ENCODE assay signal across 10 mouse cellular contexts in genomic region chr11:61673686-61674085, GRCm38 (mm10). TPM values are rescaled to one million over a fixed set of nuclear protein-coding genes. Genes with fewer than 3 reads are reported as not detected.
A peak's percentile ranks its signal among the peaks of the same experiment; 100 is the strongest.
DNase-seq lines count a peak whose midpoint lies in the region; ATAC-seq and TF ChIP-seq lines count a peak whose summit lies in the region.
"Had no signal": no experiment of that assay in that cellular context is flagged by ENCODE, and none has a peak within 500 bp of the region (broad histone marks: within the 10 kb centered on the region; RNA-seq: fewer than 3 reads in every experiment).

No protein-coding gene starts in this region.

- 0 out of 2 replicates have a peak, but pooled peaks cover 5% of the 10 kb centered on the region for H3K4me1 ChIP-seq in midbrain, postnatal 0 days (ENCODE audit: insufficient read depth, low read length)
- H3K4me1 ChIP-seq in midbrain, embryonic 16.5 days (ENCODE audit: control insufficient read depth, insufficient read depth, low read length), result peaks cover 4% of the 10 kb centered on the region; the same call in 1 of the 2 replicates

- H3K9me3 ChIP-seq in midbrain, postnatal 0 days (ENCODE audit: low read length), result no peaks in the 10 kb centered on the region
- H3K9me3 ChIP-seq in midbrain, embryonic 16.5 days (replicated peaks; ENCODE audit: control insufficient read depth, low read length, poor library complexity, severe bottlenecking), result no peaks in the 10 kb centered on the region
- H3K9me3 ChIP-seq: neural tube, embryonic 12.5 days had no signal

- no peak for ATAC-seq in midbrain, postnatal 0 days (ENCODE audit: low FRiP score)
- ATAC-seq in midbrain, embryonic 16.5 days, result no peak
- ATAC-seq in inflammation-experienced regulatory T-cells, adult 6 months, result no peak

- no peak overlapping the region for H3K9ac ChIP-seq in midbrain, postnatal 0 days (replicated peaks; ENCODE audit: low read length, poor library complexity, severe bottlenecking)
- no peak overlapping the region for H3K9ac ChIP-seq in midbrain, embryonic 16.5 days (ENCODE audit: low read depth, low read length)
- H3K9ac ChIP-seq: neural tube, embryonic 12.5 days had no signal

- H3K36me3 ChIP-seq in midbrain, postnatal 0 days (ENCODE audit: insufficient read depth, low read length), result no peaks in the 10 kb centered on the region
- H3K36me3 ChIP-seq in midbrain, embryonic 16.5 days (ENCODE audit: control insufficient read depth, insufficient read depth, low read length), result no peaks in the 10 kb centered on the region
- H3K36me3 ChIP-seq: neural tube, embryonic 12.5 days had no signal

- H3K4me2 ChIP-seq in midbrain, postnatal 0 days (ENCODE audit: low read depth, low read length, poor library complexity, severe bottlenecking), result no peak overlapping the region
- no peak overlapping the region for H3K4me2 ChIP-seq in midbrain, embryonic 16.5 days (ENCODE audit: low read length)

- 34% methylated on average over 8 of the region's 8 CpGs for WGBS in midbrain, postnatal 0 days
- WGBS in midbrain, embryonic 16.5 days, result 37% methylated on average over 8 of the region's 8 CpGs

- no peak overlapping the region for H3K4me3 ChIP-seq in midbrain, postnatal 0 days (ENCODE audit: low read depth, low read length)
- H3K4me3 ChIP-seq in midbrain, embryonic 16.5 days (ENCODE audit: low read depth, low read length), result no peak overlapping the region
- H3K4me3 ChIP-seq: neural tube, embryonic 12.5 days had no signal

- no peaks in the 10 kb centered on the region for H3K27me3 ChIP-seq in midbrain, postnatal 0 days (ENCODE audit: insufficient read depth, low read length)
- no peaks in the 10 kb centered on the region for H3K27me3 ChIP-seq in midbrain, embryonic 16.5 days (ENCODE audit: control insufficient read depth, insufficient read depth, low read depth, low read length)

- H3K27ac ChIP-seq in midbrain, postnatal 0 days (ENCODE audit: low read depth, low read length), result no peak overlapping the region
- H3K27ac ChIP-seq in midbrain, embryonic 16.5 days (ENCODE audit: low read length), result no peak overlapping the region
- H3K27ac ChIP-seq: neural tube, embryonic 12.5 days had no signal

- DNase-seq in gastrocnemius, adult 18-20 months (ENCODE audit: low spot score), result peak; percentile 26
- no peak for DNase-seq in gastrocnemius, adult 8-10 months (ENCODE audit: low spot score in 2 of 2)
- DNase-seq in midbrain, postnatal 0 days (ENCODE audit: low spot score), result peak; percentile 32
- DNase-seq in cerebellum, adult 11-12 months, result peak; percentile 58
- peak; percentile 76 to 79 for DNase-seq in kidney, postnatal 25 days
- DNase-seq in natural killer cell, adult 2 months (ENCODE audit: low spot score in 2 of 2), result no peak

- peak; percentile 45 for TF ChIP-seq CTCF in midbrain, postnatal 0 days (IDR thresholded peaks at IDR 0.05)

RNA-seq across cellular contexts. Expression of gene Fam83g, which starts 10.2 kb away (rescaled TPM):
- total RNA-seq in gastrocnemius, adult 18-20 months (2021), result 1 to 10 TPM in 1 of 2 experiments, under 1 TPM in 1; 0.57 to 1.1 TPM
- total RNA-seq in gastrocnemius, adult 8-10 months (2022), result 1 to 10 TPM in 1 of 4 experiments, under 1 TPM in 3; 0.36 to 1.0 (median 0.77) TPM
- total RNA-seq in midbrain, postnatal 0 days (2014; rRNA removed), result 0.60 TPM in 1 of 2 replicates, not detected in the other
- 0.06 and 0.16 TPM in 2 replicates for polyA plus RNA-seq in midbrain, postnatal 0 days (2015; fragmentation: Nextera tagmentation; extraction: Ambion mirVana)
- polyA plus RNA-seq in midbrain, embryonic 16.5 days (2015; fragmentation: Nextera tagmentation; extraction: Ambion mirVana), result 0.11 and 0.26 TPM in 2 replicates
- under 1 TPM; 0.19 to 0.57 (median 0.19) TPM for polyA plus RNA-seq in inflammation-experienced regulatory T-cells, adult 6 months (2017; shearing (Covaris generic))
- total RNA-seq: layer of hippocampus, postnatal 25 days had no signal

RNA-seq across cellular contexts. Expression of gene Grap, which starts 20.6 kb away (rescaled TPM):
- 1 to 10 TPM; 2.0 to 2.7 TPM for total RNA-seq in gastrocnemius, adult 18-20 months (2021)
- 1 to 10 TPM; 2.2 to 3.7 (median 3.2) TPM for total RNA-seq in gastrocnemius, adult 8-10 months (2022)
- total RNA-seq in midbrain, postnatal 0 days (2014; rRNA removed), result 5.1 and 6.6 TPM in 2 replicates
- 5.8 and 5.9 TPM in 2 replicates for polyA plus RNA-seq in midbrain, postnatal 0 days (2015; fragmentation: Nextera tagmentation; extraction: Ambion mirVana)
- polyA plus RNA-seq in midbrain, embryonic 16.5 days (2015; fragmentation: Nextera tagmentation; extraction: Ambion mirVana), result 10.7 and 11.6 TPM in 2 replicates
- polyA plus RNA-seq in inflammation-experienced regulatory T-cells, adult 6 months (2017; shearing (Covaris generic)), result 100 to 1,000 TPM; 180 to 210 (median 192) TPM

RNA-seq across cellular contexts. Expression of gene Slc5a10, which starts 46.9 kb away (rescaled TPM):
- not detected for total RNA-seq in gastrocnemius, adult 18-20 months (2021)
- not detected for total RNA-seq in gastrocnemius, adult 8-10 months (2022)
- total RNA-seq in midbrain, postnatal 0 days (2014; rRNA removed), result not detected in 2 replicates
- polyA plus RNA-seq in midbrain, postnatal 0 days (2015; fragmentation: Nextera tagmentation; extraction: Ambion mirVana), result 0.09 and 0.19 TPM in 2 replicates
- not detected in 2 replicates for polyA plus RNA-seq in midbrain, embryonic 16.5 days (2015; fragmentation: Nextera tagmentation; extraction: Ambion mirVana)
- under 1 TPM in 1 of 3 experiments, not detected in 2; 0.38 TPM for polyA plus RNA-seq in inflammation-experienced regulatory T-cells, adult 6 months (2017; shearing (Covaris generic))
- polyA plus RNA-seq: neural tube, embryonic 12.5 days had no signal

Comparison
In these comparisons a context has a peak if more than half of its experiments do, and no peak if none do; other contexts are left out.
1. DNase-seq: peak in gastrocnemius, adult 18-20 months (single experiment), midbrain, postnatal 0 days (single experiment), cerebellum, adult 11-12 months (single experiment) and kidney, postnatal 25 days (2 of 2); none in gastrocnemius, adult 8-10 months (0 of 2) and natural killer cell, adult 2 months (0 of 2).